Mouse (Mus musculus) kidney, adult 2 months (tissue): ENCODE data around the gene Sema3a.

ENCODE experiments used
- CTCF ChIP-seq: fragments of 200-500 bp; conservative IDR thresholded peaks from 2 replicates; pipeline ENCODE4 v1.5.1; 2011; ENCODE audit warnings: low read depth, mild to moderate bottlenecking, control low read depth, low read length, moderate library complexity, mixed read lengths; ENCODE audit not compliant: insufficient read depth, insufficient read length
- POLR2A ChIP-seq: fragments of 200-500 bp; IDR thresholded peaks from one replicate; pipeline ENCODE4 v1.6.1; 2011; ENCODE audit warnings: low read depth, low read length, control low read depth

GRCm38 (mm10) chr5:13199709-13200108, 74.5 kb downstream of the Sema3a start:
- TF ChIP-seq CTCF, result no peak
- TF ChIP-seq POLR2A, result no peak
